Mouse (Mus musculus): ENCODE results near the gene Tmed10. TPM values are rescaled to one million over a fixed set of nuclear protein-coding genes. Genes with fewer than 3 reads are reported as not detected.

Gene Tmed10
- 165 and 170 TPM in 2 replicates for polyA plus RNA-seq (2015; fragmentation: Nextera tagmentation; extraction: Ambion mirVana)

DNA sequence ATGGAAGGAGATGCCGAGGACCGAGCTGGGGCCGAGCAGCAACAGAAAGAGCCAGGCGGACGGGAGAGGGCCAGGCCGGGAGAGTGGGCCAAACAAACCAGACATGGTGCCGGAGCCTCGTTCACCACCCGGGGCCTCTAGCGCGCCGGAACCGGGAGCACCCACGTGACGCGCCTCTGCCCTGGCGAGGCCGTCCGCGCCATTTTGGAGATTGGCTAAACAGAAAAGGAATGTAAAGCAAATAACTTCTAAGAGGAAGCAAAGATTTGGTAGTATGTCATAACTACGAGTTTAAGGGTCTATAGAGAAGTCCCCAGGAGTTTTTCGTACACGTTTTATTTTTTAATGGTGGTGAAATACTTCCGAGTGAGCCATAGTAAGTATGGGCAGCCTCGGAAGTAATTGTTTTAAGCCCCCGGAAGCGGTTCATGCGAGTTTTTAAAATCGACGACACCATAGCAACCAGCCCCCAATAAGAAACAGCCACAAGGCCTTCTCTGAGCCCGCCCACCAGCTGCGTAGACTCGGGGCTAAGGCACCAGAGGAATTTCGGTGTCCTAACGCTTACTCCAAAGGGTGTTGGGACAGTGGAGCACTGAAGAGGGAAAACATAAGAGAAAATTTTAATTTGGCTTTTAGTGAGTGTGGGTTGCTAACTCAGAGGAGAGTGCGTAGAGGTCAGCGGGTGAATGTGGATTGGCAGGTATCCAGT, at the start of gene Tmed10:
Gene Tmed10, minus strand, starts transcription at position 287 of the 712 bp plus-strand sequence.
- peak within 1 kb of the TSS; percentile 94 for H3K27ac ChIP-seq (ENCODE audit: low read depth)
- H3K36me3 ChIP-seq (replicated peaks; ENCODE audit: insufficient read depth, low read length), result no peaks in the 10 kb centered on the region
- H3K27me3 ChIP-seq (ENCODE audit: insufficient read depth, low read length), result 0 out of 2 replicates have a peak, but pooled peaks cover 2% of the 10 kb centered on the region
- peak; percentile 69 for TF ChIP-seq EP300 (IDR thresholded peaks at IDR 0.05; ENCODE audit: low read depth)
- no peak for TF ChIP-seq CTCF (IDR thresholded peaks at IDR 0.05; ENCODE audit: low read depth)
- 1% methylated on average over 37 of the region's 37 CpGs for WGBS (ENCODE audit: insufficient replicate concordance)
- no peaks in the 10 kb centered on the region for H3K9me3 ChIP-seq (ENCODE audit: low read length)
- H3K4me2 ChIP-seq (ENCODE audit: low read depth, low read length), result peak within 1 kb of the TSS; percentile 84
- peak within 1 kb of the TSS; percentile 81 for H3K9ac ChIP-seq (replicated peaks)
- peak; percentile 88 for DNase-seq
- ATAC-seq, result peak; percentile 93
- H3K4me3 ChIP-seq (ENCODE audit: low read depth, low read length), result peak within 1 kb of the TSS; percentile 64
- H3K4me1 ChIP-seq (ENCODE audit: insufficient read depth), result peaks cover 31% of the 10 kb centered on the region

DNA sequence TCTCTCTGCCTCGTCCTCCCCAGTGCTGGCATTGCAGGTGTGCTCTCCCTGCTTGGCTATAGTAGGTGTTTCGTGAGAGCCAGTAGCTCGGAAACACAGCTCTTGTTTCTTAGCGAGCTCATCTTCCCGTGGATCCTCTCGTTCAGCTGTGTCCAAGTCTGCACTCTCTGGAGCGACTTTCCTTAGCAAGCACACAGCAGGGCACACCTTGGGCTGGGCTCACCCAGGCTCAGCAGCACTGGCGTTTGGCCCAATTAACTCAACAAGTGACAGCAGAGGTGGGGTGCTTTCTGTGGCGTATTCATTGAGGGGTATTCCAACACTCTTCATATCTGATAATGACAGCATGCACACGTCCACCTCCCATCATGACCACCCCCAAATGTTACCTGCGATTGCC, 48.6 kb upstream of the Tmed10 start:
- 73% methylated on average over 11 of the region's 11 CpGs for WGBS (ENCODE audit: insufficient replicate concordance)

DNA sequence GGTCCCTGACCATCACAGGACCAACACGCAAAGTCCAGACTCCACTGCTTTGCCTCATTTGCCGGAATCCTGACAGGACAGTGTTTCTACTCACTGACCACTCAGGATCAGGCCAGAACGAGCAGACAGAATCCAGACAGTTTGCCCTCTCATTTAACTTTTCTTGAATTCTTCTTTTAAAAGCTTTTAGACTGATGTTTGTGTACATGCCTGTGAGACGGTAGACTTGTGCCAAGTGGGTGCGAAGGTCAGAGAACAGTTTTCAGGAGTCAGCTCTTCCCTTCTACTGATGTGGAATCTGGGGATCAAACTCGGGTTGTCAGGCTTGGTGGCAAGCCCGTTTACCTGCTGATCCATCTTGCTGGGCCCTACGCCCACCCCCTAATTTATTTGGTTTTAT, 47.9 kb upstream of the Tmed10 start:
- TF ChIP-seq EP300 (IDR thresholded peaks at IDR 0.05; ENCODE audit: low read depth) (no peak), CTCF (IDR thresholded peaks at IDR 0.05; ENCODE audit: low read depth) (no peak)
- Histone ChIP-seq H3K27me3 (ENCODE audit: insufficient read depth, low read length) (no peaks in the 10 kb centered on the region), H3K4me2 (ENCODE audit: low read depth, low read length) (no peak overlapping the region), H3K36me3 (replicated peaks; ENCODE audit: insufficient read depth, low read length) (no peaks in the 10 kb centered on the region), H3K27ac (ENCODE audit: low read depth) (no peak overlapping the region), H3K4me3 (ENCODE audit: low read depth, low read length) (no peak overlapping the region), H3K9me3 (ENCODE audit: low read length) (no peaks in the 10 kb centered on the region), H3K9ac (replicated peaks) (no peak overlapping the region), H3K4me1 (ENCODE audit: insufficient read depth) (no peaks in the 10 kb centered on the region)
- 71% methylated on average over 8 of the region's 8 CpGs for WGBS (ENCODE audit: insufficient replicate concordance)
- no peak for ATAC-seq
- DNase-seq, result no peak

More for the DNA sequence above, 48.6 kb upstream of the Tmed10 start:
- no peak for DNase-seq
- Histone ChIP-seq H3K36me3 (replicated peaks; ENCODE audit: insufficient read depth, low read length) (no peaks in the 10 kb centered on the region), H3K27ac (ENCODE audit: low read depth) (no peak overlapping the region), H3K4me3 (ENCODE audit: low read depth, low read length) (no peak overlapping the region), H3K4me2 (ENCODE audit: low read depth, low read length) (no peak overlapping the region), H3K9ac (replicated peaks) (no peak overlapping the region), H3K27me3 (ENCODE audit: insufficient read depth, low read length) (no peaks in the 10 kb centered on the region), H3K9me3 (ENCODE audit: low read length) (no peaks in the 10 kb centered on the region), H3K4me1 (ENCODE audit: insufficient read depth) (peaks cover 6% of the 10 kb centered on the region; the same call in 1 of the 2 replicates)
- ATAC-seq, result no peak
- TF ChIP-seq EP300 (IDR thresholded peaks at IDR 0.05; ENCODE audit: low read depth) (no peak), CTCF (IDR thresholded peaks at IDR 0.05; ENCODE audit: low read depth) (no peak)

DNA sequence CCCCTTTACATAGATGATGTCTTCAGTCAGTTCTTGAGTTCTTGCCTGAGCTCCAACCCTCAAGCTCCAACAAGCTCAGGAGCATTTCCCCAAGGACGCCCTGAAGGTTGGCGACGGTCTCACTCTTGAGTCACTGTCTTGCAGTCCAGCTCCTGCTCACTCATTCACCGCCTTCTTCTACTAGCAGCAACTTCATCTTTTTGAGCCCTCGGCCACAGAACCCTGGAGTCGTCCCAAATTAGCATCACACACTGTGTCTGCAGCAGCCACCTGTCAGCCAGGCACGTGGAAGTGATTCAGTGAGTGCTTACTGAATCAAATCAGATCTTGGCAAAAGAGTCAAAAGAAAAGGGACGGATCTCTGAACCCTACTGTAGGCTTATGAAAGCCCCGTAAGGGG, 46.3 kb upstream of the Tmed10 start:
- WGBS (ENCODE audit: insufficient replicate concordance), result 50% methylated on average over 9 of the region's 9 CpGs
- no peak overlapping the region for H3K9ac ChIP-seq (replicated peaks)
- DNase-seq, result no peak
- H3K9me3 ChIP-seq (ENCODE audit: low read length), result no peaks in the 10 kb centered on the region
- no peak overlapping the region for H3K4me2 ChIP-seq (ENCODE audit: low read depth, low read length)
- H3K27ac ChIP-seq (ENCODE audit: low read depth), result no peak overlapping the region
- no peak for ATAC-seq
- H3K27me3 ChIP-seq (ENCODE audit: insufficient read depth, low read length), result no peaks in the 10 kb centered on the region
- H3K4me1 ChIP-seq (ENCODE audit: insufficient read depth), result no peaks in the 10 kb centered on the region
- H3K4me3 ChIP-seq (ENCODE audit: low read depth, low read length), result no peak overlapping the region
- TF ChIP-seq EP300 (IDR thresholded peaks at IDR 0.05; ENCODE audit: low read depth) (no peak), CTCF (IDR thresholded peaks at IDR 0.05; ENCODE audit: low read depth) (no peak)
- H3K36me3 ChIP-seq (replicated peaks; ENCODE audit: insufficient read depth, low read length), result no peaks in the 10 kb centered on the region

DNA sequence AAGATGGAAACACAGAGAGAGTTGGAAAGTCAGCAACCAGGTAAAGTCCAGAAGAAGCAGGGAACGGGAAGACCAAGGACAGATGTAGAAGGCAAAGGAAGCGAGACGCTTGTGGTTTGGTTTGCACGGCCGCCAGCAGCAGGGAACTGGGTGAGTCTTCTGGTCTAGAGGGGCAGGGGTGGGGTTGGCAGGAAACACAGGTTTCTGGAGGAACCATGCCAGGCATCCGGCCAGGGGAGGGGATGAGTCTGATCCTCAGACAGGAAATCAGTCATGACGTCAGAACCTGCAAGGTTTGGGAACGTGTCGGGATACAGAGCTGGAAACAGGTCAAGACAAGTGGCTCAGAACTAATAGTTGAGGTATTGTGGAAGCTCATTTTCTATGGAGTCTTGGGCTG, 43.2 kb upstream of the Tmed10 start:
- DNase-seq, result peak; percentile 42
- 28% methylated on average over 9 of the region's 9 CpGs for whole genome bisulfite sequencing (ENCODE audit: insufficient replicate concordance)

DNA sequence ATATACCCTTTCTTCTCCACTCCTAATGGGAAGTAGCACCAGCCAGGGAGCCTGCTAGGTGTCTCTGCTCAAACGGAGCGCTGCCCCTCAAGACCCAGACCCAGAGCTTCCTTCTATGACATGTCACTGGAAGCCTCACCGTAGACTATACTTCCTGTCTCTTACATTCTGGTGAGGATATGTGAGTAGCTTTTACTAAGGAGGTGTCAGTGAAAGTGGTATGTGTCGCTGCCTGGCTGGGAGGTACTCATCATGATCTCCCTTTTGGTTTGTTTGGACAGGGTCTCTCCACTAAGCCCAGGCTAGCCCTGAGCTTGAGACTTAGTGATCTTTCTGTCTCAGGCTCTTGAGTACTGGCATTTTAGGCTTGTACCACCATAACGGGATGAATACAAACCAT, 41.7 kb upstream of the Tmed10 start:
- no peak overlapping the region for H3K4me2 ChIP-seq (ENCODE audit: low read depth, low read length)
- H3K4me1 ChIP-seq (ENCODE audit: insufficient read depth), result no peaks in the 10 kb centered on the region
- 43% methylated on average over 5 of the region's 5 CpGs for WGBS (ENCODE audit: insufficient replicate concordance)
- no peaks in the 10 kb centered on the region for H3K27me3 ChIP-seq (ENCODE audit: insufficient read depth, low read length)
- no peak for ATAC-seq
- no peak for DNase-seq
- no peak overlapping the region for H3K27ac ChIP-seq (ENCODE audit: low read depth)
- TF ChIP-seq CTCF (IDR thresholded peaks at IDR 0.05; ENCODE audit: low read depth) (no peak), EP300 (IDR thresholded peaks at IDR 0.05; ENCODE audit: low read depth) (no peak)
- no peaks in the 10 kb centered on the region for H3K36me3 ChIP-seq (replicated peaks; ENCODE audit: insufficient read depth, low read length)
- peaks cover 4% of the 10 kb centered on the region for H3K9me3 ChIP-seq (ENCODE audit: low read length)
- H3K9ac ChIP-seq (replicated peaks), result no peak overlapping the region
- H3K4me3 ChIP-seq (ENCODE audit: low read depth, low read length), result no peak overlapping the region

More for the DNA sequence above, 43.2 kb upstream of the Tmed10 start:
- no peak for TF ChIP-seq CTCF (IDR thresholded peaks at IDR 0.05; ENCODE audit: low read depth)
- no peak for TF ChIP-seq EP300 (IDR thresholded peaks at IDR 0.05; ENCODE audit: low read depth)
- Histone ChIP-seq H3K4me1 (ENCODE audit: insufficient read depth) (no peaks in the 10 kb centered on the region), H3K4me3 (ENCODE audit: low read depth, low read length) (no peak overlapping the region), H3K36me3 (replicated peaks; ENCODE audit: insufficient read depth, low read length) (no peaks in the 10 kb centered on the region), H3K4me2 (ENCODE audit: low read depth, low read length) (no peak overlapping the region), H3K27ac (ENCODE audit: low read depth) (no peak overlapping the region), H3K27me3 (ENCODE audit: insufficient read depth, low read length) (no peaks in the 10 kb centered on the region), H3K9me3 (ENCODE audit: low read length) (no peaks in the 10 kb centered on the region), H3K9ac (replicated peaks) (no peak overlapping the region)
- ATAC-seq, result no peak
